Mouse (Mus musculus) hindbrain, embryonic 14.5 days (tissue): ENCODE data around the gene Asb11. TPM values are rescaled to one million over a fixed set of nuclear protein-coding genes. Genes with fewer than 3 reads are reported as not detected.

Experiments
- ATAC-seq: fragments of 200-750 bp; cut with Nextera tagmentation; 2 replicates; pipeline ENCODE4 v1.8.0; 2017; ENCODE audit warnings: moderate number of reproducible peaks, mild to moderate bottlenecking, moderate TSS enrichment, moderate library complexity; ENCODE audit not compliant: low FRiP score
- DNase-seq: peaks from one replicate; pipeline ENCODE4 v3.0.0-alpha.2; 2015; ENCODE audit warnings: low spot score
- H3K27ac ChIP-seq: fragments of 300-500 bp; sonication (generic); 2 replicates; pipeline ENCODE4 v1.5.1; 2014; ENCODE audit warnings: mild to moderate bottlenecking, moderate library complexity
- H3K27me3 ChIP-seq: fragments of 300-500 bp; sonication (generic); 2 replicates; pipeline ENCODE4 v1.6.1; 2014; ENCODE audit warnings: mild to moderate bottlenecking, low read length, mixed read lengths; ENCODE audit not compliant: control insufficient read depth, insufficient read depth
- H3K36me3 ChIP-seq: fragments of 300-500 bp; sonication (generic); replicated peaks from 2 replicates; pipeline ENCODE4 v1.6.1; 2014; ENCODE audit not compliant: control insufficient read depth, insufficient read depth
- H3K4me1 ChIP-seq: fragments of 300-500 bp; sonication (generic); replicated peaks from 2 replicates; pipeline ENCODE4 v1.6.1; 2014; ENCODE audit warnings: antibody characterized with exemption, low read length, mixed read lengths; ENCODE audit not compliant: control insufficient read depth, insufficient read depth
- H3K4me2 ChIP-seq: fragments of 300-500 bp; sonication (generic); replicated peaks from 2 replicates; pipeline ENCODE4 v1.6.1; 2014; ENCODE audit warnings: mild to moderate bottlenecking, moderate library complexity
- H3K4me3 ChIP-seq: fragments of 300-500 bp; sonication (generic); replicated peaks from 2 replicates; pipeline ENCODE4 v1.5.1; 2014; ENCODE audit warnings: mild to moderate bottlenecking, low read length
- H3K9ac ChIP-seq: fragments of 300-500 bp; sonication (generic); 2 replicates; pipeline ENCODE4 v1.6.1; 2014
- H3K9me3 ChIP-seq: fragments of 300-500 bp; sonication (generic); 2 replicates; pipeline ENCODE4 v1.6.1; 2016; ENCODE audit warnings: low read length; ENCODE audit not compliant: control insufficient read depth
- WGBS: fragments of 180-500 bp; shearing (Covaris S2); extraction: QIAGEN DNeasy Blood & Tissue Kit; methylation state at CpG from one replicate; pipeline ENCODE4 v1.1.7; 2014; 5-methylcytosine and 5-hydroxymethylcytosine counted together
- polyA plus RNA-seq: library from polyadenylated mRNA; unstranded; fragments of >200 nt; fragmentation: Nextera tagmentation; extraction: Ambion mirVana; gene quantifications from 2 replicates; pipeline ENCODE4 v1.2.1, GENCODE M21; 2014

Gene Asb11
- polyA plus RNA-seq, 1 experiment from 2014 or later = not detected

GRCm38 (mm10) chrX:164449201-164449600, 12.4 kb downstream of the Asb11 start:
- Histone ChIP-seq H3K27ac (no peak overlapping the region), H3K9ac (no peak overlapping the region), H3K4me2 (no peak overlapping the region), H3K27me3 (no peaks in the 10 kb centered on the region), H3K9me3 (no peaks in the 10 kb centered on the region), H3K4me3 (no peak overlapping the region), H3K36me3 (no peaks in the 10 kb centered on the region), H3K4me1 (no peaks in the 10 kb centered on the region)
- peak; percentile 62 for DNase-seq
- no peak for ATAC-seq
- 45% methylated on average over 3 of the region's 3 CpGs for WGBS

DNA sequence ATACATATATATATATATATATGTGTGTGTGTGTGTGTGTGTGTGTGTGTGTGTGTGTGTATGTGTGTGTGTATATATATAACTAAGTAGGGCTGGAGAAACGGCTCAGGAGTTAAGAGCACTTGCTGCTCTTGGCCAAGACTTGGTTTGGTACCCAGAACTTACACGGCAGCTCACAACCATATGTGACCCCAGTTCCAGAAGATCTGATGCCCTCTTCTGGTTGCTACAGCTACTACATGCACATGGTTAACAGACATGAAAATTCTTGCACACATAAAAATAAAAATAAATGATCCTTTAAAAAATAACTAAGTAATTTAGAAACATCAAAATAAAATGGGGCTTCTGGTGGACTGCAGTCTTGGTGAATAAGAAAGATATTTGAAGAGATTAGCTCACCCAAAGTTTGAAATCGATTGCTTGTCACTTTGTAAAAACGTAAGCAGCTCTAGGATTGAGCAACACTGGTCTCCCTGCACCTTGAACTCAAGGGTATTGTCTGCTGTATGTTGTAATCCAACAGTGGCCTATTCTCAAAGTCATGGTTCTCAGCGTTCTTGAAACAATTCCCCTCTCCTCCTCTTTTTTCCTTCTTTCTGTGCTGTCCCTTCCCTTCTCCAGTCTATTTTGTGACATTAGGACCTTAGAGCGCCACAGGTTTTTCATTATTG, 22.5 kb downstream of the Asb11 start:
- Histone ChIP-seq H3K36me3 (no peaks in the 10 kb centered on the region), H3K27ac (no peak overlapping the region), H3K4me1 (no peaks in the 10 kb centered on the region), H3K4me2 (no peak overlapping the region), H3K4me3 (no peak overlapping the region), H3K9me3 (no peaks in the 10 kb centered on the region), H3K27me3 (no peaks in the 10 kb centered on the region), H3K9ac (no peak overlapping the region)
- WGBS = 81% methylated on average over 6 of the region's 6 CpGs
- ATAC-seq (no peak), DNase-seq (no peak)

- no peak overlapping the region for H3K4me2 ChIP-seq
- H3K27me3 ChIP-seq = no peaks in the 10 kb centered on the region
- H3K9ac ChIP-seq = no peak overlapping the region
- DNase-seq (no peak), ATAC-seq (no peak)
- no peaks in the 10 kb centered on the region for H3K9me3 ChIP-seq
- WGBS = 75% methylated on average over 2 of the region's 2 CpGs
- H3K4me1 ChIP-seq = no peaks in the 10 kb centered on the region
- no peaks in the 10 kb centered on the region for H3K36me3 ChIP-seq
- no peak overlapping the region for H3K4me3 ChIP-seq
- no peak overlapping the region for H3K27ac ChIP-seq
Observed at GRCm38 (mm10) chrX:164502258-164502657, 65.5 kb downstream of the Asb11 start.

- Histone ChIP-seq H3K4me1 (no peaks in the 10 kb centered on the region), H3K4me3 (no peak within 1 kb of the TSS), H3K27ac (no peak within 1 kb of the TSS), H3K36me3 (no peaks in the 10 kb centered on the region), H3K9me3 (no peaks in the 10 kb centered on the region), H3K27me3 (no peaks in the 10 kb centered on the region), H3K9ac (no peak within 1 kb of the TSS), H3K4me2 (no peak within 1 kb of the TSS)
- no peak for ATAC-seq
- 81% methylated on average over 10 of the region's 10 CpGs for WGBS
- DNase-seq = no peak
Observed at GRCm38 (mm10) chrX:164505709-164506498, 69.1 kb downstream of the Asb11 start, which contains the start of gene Asb9. TSS of gene Asb9 (plus strand) at chrX:164506327.

DNA sequence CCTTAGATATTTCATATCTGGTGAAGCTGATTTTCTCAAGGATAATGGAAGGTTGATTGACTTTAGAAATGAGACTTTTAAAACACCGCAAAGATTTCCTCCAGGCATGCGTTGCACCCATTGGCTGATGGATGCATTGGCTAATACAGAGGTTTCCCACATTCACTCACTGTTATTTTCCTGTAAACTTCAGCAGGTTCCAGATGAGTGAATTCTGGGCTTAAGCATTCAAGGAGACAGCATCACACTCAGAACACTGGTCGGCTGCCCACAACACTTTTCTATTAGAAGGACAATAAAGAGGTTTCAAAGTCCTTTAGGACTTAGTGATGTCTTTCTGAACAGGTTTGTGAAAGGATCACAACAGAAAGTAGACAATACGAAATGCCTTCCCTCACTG, 70.3 kb downstream of the Asb11 start:
- no peaks in the 10 kb centered on the region for H3K4me1 ChIP-seq
- no peaks in the 10 kb centered on the region for H3K9me3 ChIP-seq
- H3K27me3 ChIP-seq = no peaks in the 10 kb centered on the region
- no peaks in the 10 kb centered on the region for H3K36me3 ChIP-seq
- WGBS = 82% methylated on average over 4 of the region's 4 CpGs
- no peak for ATAC-seq
- H3K4me2 ChIP-seq = no peak overlapping the region
- H3K27ac ChIP-seq = no peak overlapping the region
- no peak for DNase-seq
- H3K4me3 ChIP-seq = no peak overlapping the region
- no peak overlapping the region for H3K9ac ChIP-seq

GRCm38 (mm10) chrX:164508728-164509127, 71.9 kb downstream of the Asb11 start:
- no peaks in the 10 kb centered on the region for H3K36me3 ChIP-seq
- no peak overlapping the region for H3K9ac ChIP-seq
- ATAC-seq (no peak; the same call in 1 of the 2 replicates), DNase-seq (no peak)
- 0 out of 2 replicates have a peak, but pooled peaks cover 4% of the 10 kb centered on the region for H3K27me3 ChIP-seq
- H3K4me2 ChIP-seq = no peak overlapping the region
- H3K9me3 ChIP-seq = no peaks in the 10 kb centered on the region
- WGBS = 72% methylated on average over 3 of the region's 3 CpGs
- H3K4me3 ChIP-seq = no peak overlapping the region
- H3K4me1 ChIP-seq = no peaks in the 10 kb centered on the region
- H3K27ac ChIP-seq = no peak overlapping the region

Other genes starting within 250 kb of the Asb11 start
- 0.50 and 0.59 TPM in 2 replicates for gene Bmx, start 178.8 kb upstream of the Asb11 start, polyA plus RNA-seq
- gene Pir, start 167.6 kb upstream of the Asb11 start, polyA plus RNA-seq = 3.8 and 4.0 TPM in 2 replicates
- 0.29 and 0.56 TPM in 2 replicates for gene Vegfd, start 63.6 kb upstream of the Asb11 start, polyA plus RNA-seq
- gene Piga, start 17.2 kb upstream of the Asb11 start, polyA plus RNA-seq = 5.3 and 6.1 TPM in 2 replicates
- not detected in 2 replicates for gene Asb9, start 69.3 kb downstream of the Asb11 start, polyA plus RNA-seq